Mouse (Mus musculus): ENCODE results near the gene 4933405L10Rik.

- TF ChIP-seq CTCF (IDR thresholded peaks at IDR 0.05; ENCODE audit: borderline replicate concordance, insufficient read depth, low read depth, low read length) (no peak), POLR2A (IDR thresholded peaks at IDR 0.05; ENCODE audit: borderline replicate concordance, insufficient read depth, low read length) (no peak)
Measured at GRCm38 (mm10) chr8:105700566-105700965, 6.9 kb upstream of the 4933405L10Rik start.
